Mouse (Mus musculus): ENCODE results near the gene Foxe3. TPM values are rescaled to one million over a fixed set of nuclear protein-coding genes. Genes with fewer than 3 reads are reported as not detected.
A peak's percentile ranks its signal among the peaks of the same experiment; 100 is the strongest.

Foxe3 gene
- polyA plus RNA-seq, 1 experiment: not detected

GRCm38 (mm10) chr4:114901643-114902351, 24.0 kb downstream of the Foxe3 start:
- no peaks in the 10 kb centered on the region for H3K4me1 ChIP-seq (ENCODE audit: control insufficient read depth, insufficient read depth, low read length)
- H3K9ac ChIP-seq (ENCODE audit: low read depth, poor library complexity, severe bottlenecking): no peak overlapping the region
- no peak for TF ChIP-seq EP300 (IDR thresholded peaks at IDR 0.05; ENCODE audit: insufficient read depth, low read depth, low read length)
- TF ChIP-seq CTCF (IDR thresholded peaks at IDR 0.05; ENCODE audit: low read depth, low read length): no peak
- TF ChIP-seq POLR2A (IDR thresholded peaks at IDR 0.05; ENCODE audit: insufficient read depth, low read length): no peak
- H3K27me3 ChIP-seq (ENCODE audit: control insufficient read depth, insufficient read depth, low read length, poor library complexity, severe bottlenecking): peaks cover 49% of the 10 kb centered on the region
- no peak overlapping the region for H3K27ac ChIP-seq (ENCODE audit: insufficient read depth, low read length)
- H3K4me3 ChIP-seq (ENCODE audit: low read depth, low read length): peak overlapping the region; percentile 39
- no peaks in the 10 kb centered on the region for H3K9me3 ChIP-seq (replicated peaks; ENCODE audit: control insufficient read depth, insufficient read depth, low read length, poor library complexity, severe bottlenecking)
- no peaks in the 10 kb centered on the region for H3K36me3 ChIP-seq (ENCODE audit: control insufficient read depth, insufficient read depth, low read length, poor library complexity, severe bottlenecking)

- Histone ChIP-seq H3K27me3 (ENCODE audit: control insufficient read depth, insufficient read depth, low read length, poor library complexity, severe bottlenecking) (peaks cover 43% of the 10 kb centered on the region), H3K27ac (ENCODE audit: insufficient read depth, low read length) (no peak overlapping the region), H3K36me3 (ENCODE audit: control insufficient read depth, insufficient read depth, low read length, poor library complexity, severe bottlenecking) (no peaks in the 10 kb centered on the region), H3K9ac (ENCODE audit: low read depth, poor library complexity, severe bottlenecking) (no peak overlapping the region), H3K4me3 (ENCODE audit: low read depth, low read length) (no peak overlapping the region), H3K4me1 (ENCODE audit: control insufficient read depth, insufficient read depth, low read length) (no peaks in the 10 kb centered on the region), H3K9me3 (replicated peaks; ENCODE audit: control insufficient read depth, insufficient read depth, low read length, poor library complexity, severe bottlenecking) (no peaks in the 10 kb centered on the region)
- TF ChIP-seq CTCF (IDR thresholded peaks at IDR 0.05; ENCODE audit: low read depth, low read length) (peak; percentile 34), EP300 (IDR thresholded peaks at IDR 0.05; ENCODE audit: insufficient read depth, low read depth, low read length) (no peak)
These were observed 24.8 kb downstream of the Foxe3 start for GRCm38 (mm10) chr4:114900866-114901642.

GRCm38 (mm10) chr4:114899885-114900284, 25.9 kb downstream of the Foxe3 start:
- Histone ChIP-seq H3K4me3 (ENCODE audit: low read depth, low read length) (no peak overlapping the region), H3K27me3 (ENCODE audit: control insufficient read depth, insufficient read depth, low read length, poor library complexity, severe bottlenecking) (peaks cover 36% of the 10 kb centered on the region), H3K27ac (ENCODE audit: insufficient read depth, low read length) (no peak overlapping the region), H3K36me3 (ENCODE audit: control insufficient read depth, insufficient read depth, low read length, poor library complexity, severe bottlenecking) (no peaks in the 10 kb centered on the region), H3K9ac (ENCODE audit: low read depth, poor library complexity, severe bottlenecking) (no peak overlapping the region), H3K4me1 (ENCODE audit: control insufficient read depth, insufficient read depth, low read length) (no peaks in the 10 kb centered on the region), H3K9me3 (replicated peaks; ENCODE audit: control insufficient read depth, insufficient read depth, low read length, poor library complexity, severe bottlenecking) (no peaks in the 10 kb centered on the region)
- TF ChIP-seq POLR2A (IDR thresholded peaks at IDR 0.05; ENCODE audit: insufficient read depth, low read length) (no peak), EP300 (IDR thresholded peaks at IDR 0.05; ENCODE audit: insufficient read depth, low read depth, low read length) (no peak), CTCF (IDR thresholded peaks at IDR 0.05; ENCODE audit: low read depth, low read length) (no peak)

GRCm38 (mm10) chr4:114897853-114898252, 28.0 kb downstream of the Foxe3 start:
- no peak overlapping the region for H3K4me3 ChIP-seq (ENCODE audit: low read depth, low read length)
- no peak overlapping the region for H3K27ac ChIP-seq (ENCODE audit: insufficient read depth, low read length)
- peaks cover 21% of the 10 kb centered on the region for H3K27me3 ChIP-seq (ENCODE audit: control insufficient read depth, insufficient read depth, low read length, poor library complexity, severe bottlenecking)
- TF ChIP-seq POLR2A (IDR thresholded peaks at IDR 0.05; ENCODE audit: insufficient read depth, low read length): no peak
- TF ChIP-seq CTCF (IDR thresholded peaks at IDR 0.05; ENCODE audit: low read depth, low read length): peak; percentile 50
- no peaks in the 10 kb centered on the region for H3K4me1 ChIP-seq (ENCODE audit: control insufficient read depth, insufficient read depth, low read length)
- no peak overlapping the region for H3K9ac ChIP-seq (ENCODE audit: low read depth, poor library complexity, severe bottlenecking)
- no peaks in the 10 kb centered on the region for H3K9me3 ChIP-seq (replicated peaks; ENCODE audit: control insufficient read depth, insufficient read depth, low read length, poor library complexity, severe bottlenecking)
- H3K36me3 ChIP-seq (ENCODE audit: control insufficient read depth, insufficient read depth, low read length, poor library complexity, severe bottlenecking): no peaks in the 10 kb centered on the region

GRCm38 (mm10) chr4:114882232-114882631, 43.6 kb downstream of the Foxe3 start:
- TF ChIP-seq POLR2A (IDR thresholded peaks at IDR 0.05; ENCODE audit: insufficient read depth, low read length) (no peak), EP300 (IDR thresholded peaks at IDR 0.05; ENCODE audit: insufficient read depth, low read depth, low read length) (no peak), CTCF (IDR thresholded peaks at IDR 0.05; ENCODE audit: low read depth, low read length) (no peak)
- no peaks in the 10 kb centered on the region for H3K9me3 ChIP-seq (replicated peaks; ENCODE audit: control insufficient read depth, insufficient read depth, low read length, poor library complexity, severe bottlenecking)
- no peak overlapping the region for H3K4me3 ChIP-seq (ENCODE audit: low read depth, low read length)
- H3K27me3 ChIP-seq (ENCODE audit: control insufficient read depth, insufficient read depth, low read length, poor library complexity, severe bottlenecking): no peaks in the 10 kb centered on the region
- H3K9ac ChIP-seq (ENCODE audit: low read depth, poor library complexity, severe bottlenecking): no peak overlapping the region
- H3K27ac ChIP-seq (ENCODE audit: insufficient read depth, low read length): no peak overlapping the region
- H3K36me3 ChIP-seq (ENCODE audit: control insufficient read depth, insufficient read depth, low read length, poor library complexity, severe bottlenecking): no peaks in the 10 kb centered on the region
- no peaks in the 10 kb centered on the region for H3K4me1 ChIP-seq (ENCODE audit: control insufficient read depth, insufficient read depth, low read length)

- no peak overlapping the region for H3K9ac ChIP-seq (ENCODE audit: low read depth, poor library complexity, severe bottlenecking)
- no peak overlapping the region for H3K4me3 ChIP-seq (ENCODE audit: low read depth, low read length)
- no peak for TF ChIP-seq POLR2A (IDR thresholded peaks at IDR 0.05; ENCODE audit: insufficient read depth, low read length)
- TF ChIP-seq CTCF (IDR thresholded peaks at IDR 0.05; ENCODE audit: low read depth, low read length): no peak
- TF ChIP-seq EP300 (IDR thresholded peaks at IDR 0.05; ENCODE audit: insufficient read depth, low read depth, low read length): no peak
- H3K36me3 ChIP-seq (ENCODE audit: control insufficient read depth, insufficient read depth, low read length, poor library complexity, severe bottlenecking): no peaks in the 10 kb centered on the region
- no peaks in the 10 kb centered on the region for H3K9me3 ChIP-seq (replicated peaks; ENCODE audit: control insufficient read depth, insufficient read depth, low read length, poor library complexity, severe bottlenecking)
- no peak overlapping the region for H3K27ac ChIP-seq (ENCODE audit: insufficient read depth, low read length)
- no peaks in the 10 kb centered on the region for H3K27me3 ChIP-seq (ENCODE audit: control insufficient read depth, insufficient read depth, low read length, poor library complexity, severe bottlenecking)
- H3K4me1 ChIP-seq (ENCODE audit: control insufficient read depth, insufficient read depth, low read length): no peaks in the 10 kb centered on the region
These were observed 49.3 kb downstream of the Foxe3 start for GRCm38 (mm10) chr4:114876441-114876972.

Other genes starting within 250 kb of the Foxe3 start
- not detected in 2 replicates for gene Gm12830, start 104.3 kb downstream of the Foxe3 start, polyA plus RNA-seq (2011; ENCODE audit: insufficient read depth, insufficient read length, low read depth, missing spikeins)
- not detected in 2 replicates for gene Foxd2, start 17.1 kb downstream of the Foxe3 start, polyA plus RNA-seq (2011; ENCODE audit: insufficient read depth, insufficient read length, low read depth, missing spikeins)
- 53.8 and 65.7 TPM in 2 replicates for gene Cmpk1, start 61.2 kb upstream of the Foxe3 start, polyA plus RNA-seq (2011; ENCODE audit: insufficient read depth, insufficient read length, low read depth, missing spikeins)
- 23.5 and 25.3 TPM in 2 replicates for gene Stil, start 74.1 kb upstream of the Foxe3 start, polyA plus RNA-seq (2011; ENCODE audit: insufficient read depth, insufficient read length, low read depth, missing spikeins)
- 0.37 and 0.61 TPM in 2 replicates for gene Tal1, start 130.4 kb upstream of the Foxe3 start, polyA plus RNA-seq (2011; ENCODE audit: insufficient read depth, insufficient read length, low read depth, missing spikeins)
- 3.4 and 4.7 TPM in 2 replicates for gene Pdzk1ip1, start 162.7 kb upstream of the Foxe3 start, polyA plus RNA-seq (2011; ENCODE audit: insufficient read depth, insufficient read length, low read depth, missing spikeins)
- gene Cyp4x1, start 208.3 kb upstream of the Foxe3 start, polyA plus RNA-seq (2011; ENCODE audit: insufficient read depth, insufficient read length, low read depth, missing spikeins): 0.43 and 0.52 TPM in 2 replicates